Mouse (Mus musculus): ENCODE results near the gene Agpat1. TPM values are rescaled to one million over a fixed set of nuclear protein-coding genes. Genes with fewer than 3 reads are reported as not detected.

The Agpat1 gene
- 88.6 and 106 TPM in 2 replicates for polyA plus RNA-seq (2014; fragmentation: Nextera tagmentation; extraction: Ambion mirVana)

DNA sequence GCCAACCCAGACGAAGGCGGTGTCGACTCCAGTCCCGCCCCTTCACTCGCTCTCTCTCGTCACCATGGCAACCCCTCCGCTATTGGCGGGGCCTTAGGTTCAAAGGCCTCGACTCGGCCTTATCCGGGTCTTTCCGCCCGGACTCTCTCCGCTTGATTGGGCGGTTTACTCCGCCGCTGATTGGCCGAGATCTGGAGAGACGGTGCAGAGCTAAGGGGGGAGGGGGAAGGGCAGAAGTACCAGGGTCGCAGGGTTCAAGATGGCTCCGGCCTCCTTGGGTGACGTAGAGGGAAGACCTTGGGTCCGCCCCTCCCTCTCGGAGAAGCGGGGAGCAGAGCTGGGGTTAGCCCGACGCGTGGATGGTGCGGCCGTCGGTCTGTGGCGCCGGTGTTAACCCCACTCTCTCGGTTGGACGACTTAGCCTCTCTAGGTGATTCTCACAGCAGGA is at the start of gene Agpat1:
TSS of gene Agpat1 (plus strand) at position 202 of the 448 bp plus-strand sequence.
- H3K9me3 ChIP-seq (replicated peaks; ENCODE audit: control insufficient read depth, low read length) = no peaks in the 10 kb centered on the region
- DNase-seq (ENCODE audit: low spot score) = no peak
- peak within 1 kb of the TSS; percentile 98 for H3K9ac ChIP-seq (ENCODE audit: low read length)
- WGBS = under 1% methylated on average over 35 of the region's 35 CpGs
- H3K4me1 ChIP-seq (ENCODE audit: control insufficient read depth, insufficient read depth, low read length) = peaks cover 23% of the 10 kb centered on the region
- no peaks in the 10 kb centered on the region for H3K27me3 ChIP-seq (replicated peaks; ENCODE audit: control insufficient read depth, insufficient read depth, low read length)
- H3K36me3 ChIP-seq (ENCODE audit: control insufficient read depth, insufficient read depth, low read length) = peaks cover 26% of the 10 kb centered on the region
- H3K27ac ChIP-seq (ENCODE audit: low read depth, low read length) = peak within 1 kb of the TSS; percentile 85
- H3K4me2 ChIP-seq (ENCODE audit: low read length) = peak within 1 kb of the TSS; percentile 77
- peak within 1 kb of the TSS; percentile 92 for H3K4me3 ChIP-seq (ENCODE audit: low read depth, low read length)
- ATAC-seq = peak; percentile 83

DNA sequence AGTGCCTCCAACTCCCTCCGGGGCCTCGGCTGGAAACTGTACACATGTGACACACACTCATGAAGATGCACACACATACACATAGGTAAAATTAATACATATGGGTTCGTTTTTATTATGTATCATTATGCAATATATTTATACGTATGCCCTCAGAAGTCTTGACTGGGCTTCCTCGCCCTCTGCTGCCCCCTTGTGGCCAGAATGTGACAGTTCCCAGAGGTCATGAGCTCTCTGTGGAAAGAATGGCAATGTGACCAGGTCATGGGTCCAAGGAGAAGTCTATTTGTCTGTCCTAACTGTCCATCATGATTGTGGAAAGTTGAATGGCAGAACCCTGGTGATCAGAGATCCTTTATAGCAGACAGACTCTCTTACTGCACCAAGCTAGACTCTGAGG is 48.6 kb upstream of the Agpat1 start:
- H3K9me3 ChIP-seq (replicated peaks; ENCODE audit: control insufficient read depth, low read length) = no peaks in the 10 kb centered on the region
- no peak overlapping the region for H3K4me2 ChIP-seq (ENCODE audit: low read length)
- H3K36me3 ChIP-seq (ENCODE audit: control insufficient read depth, insufficient read depth, low read length) = no peaks in the 10 kb centered on the region
- no peaks in the 10 kb centered on the region for H3K4me1 ChIP-seq (ENCODE audit: control insufficient read depth, insufficient read depth, low read length)
- H3K27ac ChIP-seq (ENCODE audit: low read depth, low read length) = no peak overlapping the region
- WGBS = 21% methylated on average over 5 of the region's 5 CpGs
- no peak overlapping the region for H3K4me3 ChIP-seq (ENCODE audit: low read depth, low read length)
- ATAC-seq (no peak), DNase-seq (ENCODE audit: low spot score) (peak; percentile 63)
- H3K9ac ChIP-seq (ENCODE audit: low read length) = no peak overlapping the region
- H3K27me3 ChIP-seq (replicated peaks; ENCODE audit: control insufficient read depth, insufficient read depth, low read length) = no peaks in the 10 kb centered on the region

DNA sequence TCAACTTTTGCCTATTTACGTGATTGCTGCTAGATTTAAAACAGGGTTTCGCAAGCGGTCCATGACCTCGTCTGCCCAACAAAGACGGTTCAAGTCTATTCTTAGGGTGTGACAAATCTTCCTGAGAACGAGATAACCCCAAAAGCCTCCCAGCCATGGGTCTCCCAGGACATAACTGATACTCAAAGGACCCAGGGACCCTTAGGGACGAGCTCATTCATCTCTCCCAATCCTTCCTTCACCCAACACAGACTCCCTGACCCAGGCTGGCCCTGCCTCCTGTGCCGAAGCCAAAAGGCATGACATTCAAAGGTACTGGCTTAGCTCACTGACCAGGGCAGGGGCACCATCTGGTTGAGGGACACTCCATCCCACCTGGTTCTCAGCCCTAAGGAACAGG is 47.7 kb upstream of the Agpat1 start:
- Histone ChIP-seq H3K27me3 (replicated peaks; ENCODE audit: control insufficient read depth, insufficient read depth, low read length) (no peaks in the 10 kb centered on the region), H3K9ac (ENCODE audit: low read length) (no peak overlapping the region), H3K4me3 (ENCODE audit: low read depth, low read length) (no peak overlapping the region), H3K36me3 (ENCODE audit: control insufficient read depth, insufficient read depth, low read length) (no peaks in the 10 kb centered on the region), H3K4me2 (ENCODE audit: low read length) (no peak overlapping the region), H3K27ac (ENCODE audit: low read depth, low read length) (no peak overlapping the region), H3K9me3 (replicated peaks; ENCODE audit: control insufficient read depth, low read length) (no peaks in the 10 kb centered on the region), H3K4me1 (ENCODE audit: control insufficient read depth, insufficient read depth, low read length) (no peaks in the 10 kb centered on the region)
- DNase-seq (ENCODE audit: low spot score) (no peak), ATAC-seq (no peak)
- 84% methylated on average over 8 of the region's 8 CpGs for WGBS

DNA sequence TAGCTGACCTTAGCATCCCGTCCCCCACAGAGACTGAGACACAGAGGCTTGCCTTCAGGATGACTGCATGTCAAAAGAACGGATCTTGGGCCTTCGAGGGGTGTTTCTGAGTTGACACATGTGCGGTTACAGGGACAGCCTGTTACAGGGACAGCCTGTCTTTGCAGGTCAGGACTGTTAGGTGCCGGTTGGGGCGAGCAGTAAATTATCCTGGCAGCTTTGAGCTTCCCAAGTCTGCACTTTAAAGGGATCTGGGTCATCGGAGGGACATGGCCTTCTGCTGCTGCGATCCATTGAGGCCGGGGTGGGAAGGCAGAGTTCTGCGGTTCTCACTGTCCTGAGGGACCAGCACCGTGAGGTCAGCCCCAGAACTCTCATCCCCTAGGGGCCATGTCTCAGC is 46.7 kb upstream of the Agpat1 start:
- 81% methylated on average over 11 of the region's 11 CpGs for WGBS
- ATAC-seq (no peak), DNase-seq (ENCODE audit: low spot score) (no peak)
- no peaks in the 10 kb centered on the region for H3K27me3 ChIP-seq (replicated peaks; ENCODE audit: control insufficient read depth, insufficient read depth, low read length)
- no peak overlapping the region for H3K27ac ChIP-seq (ENCODE audit: low read depth, low read length)
- H3K9ac ChIP-seq (ENCODE audit: low read length) = no peak overlapping the region
- H3K4me1 ChIP-seq (ENCODE audit: control insufficient read depth, insufficient read depth, low read length) = no peaks in the 10 kb centered on the region
- H3K9me3 ChIP-seq (replicated peaks; ENCODE audit: control insufficient read depth, low read length) = no peaks in the 10 kb centered on the region
- H3K36me3 ChIP-seq (ENCODE audit: control insufficient read depth, insufficient read depth, low read length) = no peaks in the 10 kb centered on the region
- H3K4me2 ChIP-seq (ENCODE audit: low read length) = no peak overlapping the region
- H3K4me3 ChIP-seq (ENCODE audit: low read depth, low read length) = no peak overlapping the region

DNA sequence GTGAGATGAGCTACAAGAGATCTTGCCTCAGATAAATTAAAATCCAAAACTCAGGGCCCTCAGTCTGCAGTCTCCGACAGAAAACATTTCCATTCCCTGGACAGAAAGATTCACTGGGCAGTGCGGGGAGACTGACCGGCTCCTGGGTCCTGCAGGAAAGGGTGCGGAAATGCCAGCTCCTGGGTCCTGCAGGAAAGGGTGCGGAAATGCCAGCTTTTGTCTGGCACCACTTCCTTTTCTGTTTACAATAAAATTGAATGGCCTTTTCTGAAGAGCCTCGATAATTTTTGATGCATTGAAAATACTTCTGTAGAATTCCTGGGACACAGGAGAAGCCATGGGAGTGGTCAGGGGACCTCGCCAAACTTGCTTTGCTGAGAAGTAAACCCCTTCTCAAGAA is 44.9 kb upstream of the Agpat1 start:
- Histone ChIP-seq H3K36me3 (ENCODE audit: control insufficient read depth, insufficient read depth, low read length) (no peaks in the 10 kb centered on the region), H3K27ac (ENCODE audit: low read depth, low read length) (no peak overlapping the region), H3K9ac (ENCODE audit: low read length) (no peak overlapping the region), H3K9me3 (replicated peaks; ENCODE audit: control insufficient read depth, low read length) (no peaks in the 10 kb centered on the region), H3K27me3 (replicated peaks; ENCODE audit: control insufficient read depth, insufficient read depth, low read length) (no peaks in the 10 kb centered on the region), H3K4me1 (ENCODE audit: control insufficient read depth, insufficient read depth, low read length) (no peaks in the 10 kb centered on the region), H3K4me3 (ENCODE audit: low read depth, low read length) (no peak overlapping the region), H3K4me2 (ENCODE audit: low read length) (no peak overlapping the region)
- ATAC-seq (no peak), DNase-seq (ENCODE audit: low spot score) (no peak)
- 87% methylated on average over 7 of the region's 7 CpGs for WGBS

DNA sequence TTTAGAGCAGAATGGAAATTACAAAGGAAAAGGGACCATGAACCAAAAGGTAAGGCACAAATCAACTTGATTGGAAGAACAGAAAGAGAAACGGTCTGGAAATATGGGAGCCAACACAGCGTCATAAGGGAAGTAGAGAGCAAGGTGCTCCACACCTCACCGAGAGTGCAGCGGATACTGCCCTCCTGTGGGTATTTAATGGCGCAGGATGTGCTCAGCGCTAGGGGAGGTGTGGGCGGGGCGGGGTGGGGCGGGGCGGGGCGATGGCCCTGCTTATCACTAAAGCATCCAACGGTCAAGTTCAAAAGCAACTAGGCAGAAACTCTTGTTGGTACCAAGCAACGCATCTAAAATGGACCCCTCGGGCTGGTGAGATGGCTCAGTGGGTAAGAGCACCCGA is 44.2 kb upstream of the Agpat1 start:
- no peak for ATAC-seq
- no peak overlapping the region for H3K4me2 ChIP-seq (ENCODE audit: low read length)
- no peak for DNase-seq (ENCODE audit: low spot score)
- H3K9me3 ChIP-seq (replicated peaks; ENCODE audit: control insufficient read depth, low read length) = no peaks in the 10 kb centered on the region
- no peaks in the 10 kb centered on the region for H3K4me1 ChIP-seq (ENCODE audit: control insufficient read depth, insufficient read depth, low read length)
- 28% methylated on average over 14 of the region's 15 CpGs for WGBS
- H3K36me3 ChIP-seq (ENCODE audit: control insufficient read depth, insufficient read depth, low read length) = no peaks in the 10 kb centered on the region
- no peak overlapping the region for H3K4me3 ChIP-seq (ENCODE audit: low read depth, low read length)
- no peak overlapping the region for H3K27ac ChIP-seq (ENCODE audit: low read depth, low read length)
- H3K27me3 ChIP-seq (replicated peaks; ENCODE audit: control insufficient read depth, insufficient read depth, low read length) = no peaks in the 10 kb centered on the region
- no peak overlapping the region for H3K9ac ChIP-seq (ENCODE audit: low read length)

DNA sequence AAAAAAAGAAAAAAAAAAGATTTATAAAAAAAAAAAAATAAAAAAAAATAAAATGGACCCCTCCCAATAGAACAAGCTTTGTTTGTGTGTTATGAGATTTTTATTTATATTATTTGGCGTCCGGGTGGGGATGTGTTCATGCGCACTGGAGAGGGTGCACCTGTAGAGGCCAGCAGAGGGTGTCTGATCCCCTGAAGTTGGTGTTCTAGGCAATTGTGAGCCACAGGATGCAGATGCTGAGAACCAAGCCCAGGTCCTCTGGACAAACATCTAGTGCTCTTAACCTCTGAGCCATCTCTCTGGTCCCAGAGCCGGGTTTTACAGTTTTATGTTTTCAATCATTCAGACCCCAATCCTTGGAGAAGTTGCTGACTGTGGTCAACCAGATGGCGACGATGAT is 43.6 kb upstream of the Agpat1 start:
- H3K36me3 ChIP-seq (ENCODE audit: control insufficient read depth, insufficient read depth, low read length) = no peaks in the 10 kb centered on the region
- no peak overlapping the region for H3K9ac ChIP-seq (ENCODE audit: low read length)
- H3K27ac ChIP-seq (ENCODE audit: low read depth, low read length) = no peak overlapping the region
- no peaks in the 10 kb centered on the region for H3K4me1 ChIP-seq (ENCODE audit: control insufficient read depth, insufficient read depth, low read length)
- no peak for ATAC-seq
- no peaks in the 10 kb centered on the region for H3K9me3 ChIP-seq (replicated peaks; ENCODE audit: control insufficient read depth, low read length)
- H3K4me3 ChIP-seq (ENCODE audit: low read depth, low read length) = no peak overlapping the region
- no peak overlapping the region for H3K4me2 ChIP-seq (ENCODE audit: low read length)
- H3K27me3 ChIP-seq (replicated peaks; ENCODE audit: control insufficient read depth, insufficient read depth, low read length) = no peaks in the 10 kb centered on the region
- DNase-seq (ENCODE audit: low spot score) = no peak
- WGBS = 90% methylated on average over 6 of the region's 6 CpGs

DNA sequence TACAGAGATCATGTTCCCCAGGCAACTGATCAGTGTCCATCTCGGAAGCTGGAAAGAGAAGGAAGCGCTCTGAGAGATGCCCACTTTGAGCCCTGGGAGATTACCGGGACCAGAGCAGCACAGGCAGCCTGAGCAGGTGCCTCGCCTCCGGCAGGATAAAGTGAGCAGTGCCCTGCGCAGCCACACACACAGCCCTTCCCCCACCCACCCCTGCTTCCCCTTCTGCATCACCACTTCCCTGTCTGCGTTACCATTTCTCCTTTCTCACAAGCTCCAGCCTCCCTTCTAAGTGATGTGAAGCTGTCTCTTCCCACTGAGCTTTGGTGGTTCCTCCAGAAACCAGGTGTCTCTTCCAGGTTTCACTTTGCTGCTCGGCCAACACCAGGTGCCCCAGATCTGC is 42.9 kb upstream of the Agpat1 start:
- H3K4me2 ChIP-seq (ENCODE audit: low read length) = no peak overlapping the region
- no peak overlapping the region for H3K4me3 ChIP-seq (ENCODE audit: low read depth, low read length)
- no peak overlapping the region for H3K27ac ChIP-seq (ENCODE audit: low read depth, low read length)
- DNase-seq (ENCODE audit: low spot score) (no peak), ATAC-seq (no peak)
- no peaks in the 10 kb centered on the region for H3K4me1 ChIP-seq (ENCODE audit: control insufficient read depth, insufficient read depth, low read length)
- no peaks in the 10 kb centered on the region for H3K9me3 ChIP-seq (replicated peaks; ENCODE audit: control insufficient read depth, low read length)
- 37% methylated on average over 8 of the region's 8 CpGs for WGBS
- no peaks in the 10 kb centered on the region for H3K36me3 ChIP-seq (ENCODE audit: control insufficient read depth, insufficient read depth, low read length)
- no peaks in the 10 kb centered on the region for H3K27me3 ChIP-seq (replicated peaks; ENCODE audit: control insufficient read depth, insufficient read depth, low read length)
- H3K9ac ChIP-seq (ENCODE audit: low read length) = no peak overlapping the region

DNA sequence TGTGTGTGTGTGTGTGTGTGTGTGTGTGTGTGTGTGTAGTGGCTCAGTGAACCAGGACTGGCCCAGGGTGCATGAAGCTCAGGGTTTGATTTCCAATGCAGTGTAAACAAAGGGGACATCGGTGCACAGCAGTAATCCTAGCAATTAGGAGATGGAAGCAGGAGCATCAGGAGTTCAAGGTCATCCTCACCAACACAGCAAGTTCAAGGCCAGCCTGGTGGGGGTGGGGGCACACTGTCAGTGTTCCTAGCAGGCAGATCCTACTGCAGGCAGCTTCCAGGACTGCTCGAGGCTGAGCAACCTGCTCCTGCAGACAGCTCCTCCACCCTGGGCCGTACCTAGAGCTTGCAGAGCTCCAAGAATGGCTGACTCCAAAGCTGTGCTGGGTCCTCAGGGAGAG is 41.5 kb upstream of the Agpat1 start:
- 65% methylated on average over 3 of the region's 3 CpGs for WGBS
- Histone ChIP-seq H3K9me3 (replicated peaks; ENCODE audit: control insufficient read depth, low read length) (no peaks in the 10 kb centered on the region), H3K4me3 (ENCODE audit: low read depth, low read length) (no peak overlapping the region)

More for the DNA sequence above, 41.5 kb upstream of the Agpat1 start:
- no peaks in the 10 kb centered on the region for H3K27me3 ChIP-seq (replicated peaks; ENCODE audit: control insufficient read depth, insufficient read depth, low read length)
- H3K9ac ChIP-seq (ENCODE audit: low read length) = no peak overlapping the region
- ATAC-seq = no peak
- no peak overlapping the region for H3K4me2 ChIP-seq (ENCODE audit: low read length)
- H3K36me3 ChIP-seq (ENCODE audit: control insufficient read depth, insufficient read depth, low read length) = no peaks in the 10 kb centered on the region
- no peaks in the 10 kb centered on the region for H3K4me1 ChIP-seq (ENCODE audit: control insufficient read depth, insufficient read depth, low read length)
- DNase-seq (ENCODE audit: low spot score) = no peak
- no peak overlapping the region for H3K27ac ChIP-seq (ENCODE audit: low read depth, low read length)
